Mouse (Mus musculus) c-Kit-negative CD71-positive TER-119-positive erythroid progenitor cells, embryonic 14.5 days (primary cell): ENCODE measurements around the gene Bloc1s5.
"Not testable (repeated sequence)": the region's sequence is repeated elsewhere in the genome, so short reads cannot be mapped to it uniquely, and the experiment has no call there.

Experiments used
- DNase-seq: peaks from one replicate; pipeline ENCODE4 v3.0.0-alpha.2; 2013; ENCODE audit warnings: low read depth, low spot score

The Bloc1s5 gene

GRCm38 (mm10) chr13:38634800-38635269 is at the start of gene Bloc1s5:
TSS of gene Bloc1s5 (minus strand) at chr13:38635109.
- DNase-seq = peak; percentile 93

- no peak for DNase-seq
These were observed 37.4 kb upstream of the Bloc1s5 start for GRCm38 (mm10) chr13:38672336-38672735.

DNA sequence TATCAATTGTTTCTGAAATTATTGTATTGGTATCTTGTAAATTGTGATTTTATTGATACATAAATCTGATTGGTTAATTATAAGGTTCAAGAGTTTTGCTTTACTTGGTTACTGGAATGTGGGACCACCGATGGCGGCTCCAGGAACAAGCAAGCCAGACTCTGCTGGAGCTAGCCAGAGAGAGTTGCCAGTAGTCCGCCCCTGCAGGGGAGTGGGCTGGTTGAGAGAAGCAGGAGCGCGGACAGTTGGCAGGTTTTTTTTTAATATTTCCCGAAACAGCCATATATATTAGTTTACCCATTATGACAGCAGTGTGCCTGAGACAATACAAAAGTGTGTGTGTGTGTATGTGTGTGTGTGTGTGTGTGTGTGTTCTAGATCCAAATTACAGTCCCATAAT is 36.5 kb upstream of the Bloc1s5 start:
- DNase-seq = not testable (repeated sequence)

DNA sequence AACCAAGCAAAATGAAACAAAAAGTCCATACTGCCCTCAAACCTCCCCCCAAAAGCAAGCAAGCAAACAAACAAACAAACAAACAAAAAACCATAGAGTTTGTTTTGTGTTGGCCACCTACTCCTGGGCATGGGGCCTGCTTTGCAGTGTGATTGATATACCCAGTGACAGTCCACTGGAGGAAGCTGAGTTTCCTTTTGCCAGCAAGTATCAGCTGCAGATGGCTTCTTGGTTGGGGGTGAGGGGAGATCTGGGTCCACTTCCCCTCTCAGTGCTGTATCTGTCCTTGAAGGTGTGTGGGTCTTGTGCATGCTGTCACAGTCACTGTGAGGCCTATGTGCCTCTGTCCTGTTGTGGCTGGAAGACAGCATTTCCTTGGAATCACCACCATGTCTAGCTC is 35.1 kb upstream of the Bloc1s5 start:
- no peak for DNase-seq

- peak; percentile 55 for DNase-seq
These were observed 33.6 kb upstream of the Bloc1s5 start for GRCm38 (mm10) chr13:38668514-38668913.

DNA sequence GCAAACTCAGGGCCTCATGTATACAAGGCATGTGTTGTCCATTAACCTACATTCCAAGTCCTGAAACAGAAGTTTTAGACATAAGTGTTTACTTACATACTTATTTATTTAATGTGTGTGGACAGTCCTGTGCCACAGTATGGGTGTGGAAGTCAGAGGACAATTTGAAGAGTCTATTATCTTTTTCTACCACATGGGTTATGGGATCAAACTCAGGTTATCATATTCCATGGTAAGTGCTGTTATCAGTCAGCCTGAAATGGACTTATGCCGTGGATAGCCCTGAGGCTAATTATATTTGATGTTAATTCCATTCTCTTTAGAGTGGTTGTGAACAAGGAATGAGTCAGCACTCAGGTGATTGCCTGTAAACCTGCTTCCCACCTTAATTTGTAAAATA is 29.8 kb upstream of the Bloc1s5 start:
- DNase-seq = peak; percentile 34

DNA sequence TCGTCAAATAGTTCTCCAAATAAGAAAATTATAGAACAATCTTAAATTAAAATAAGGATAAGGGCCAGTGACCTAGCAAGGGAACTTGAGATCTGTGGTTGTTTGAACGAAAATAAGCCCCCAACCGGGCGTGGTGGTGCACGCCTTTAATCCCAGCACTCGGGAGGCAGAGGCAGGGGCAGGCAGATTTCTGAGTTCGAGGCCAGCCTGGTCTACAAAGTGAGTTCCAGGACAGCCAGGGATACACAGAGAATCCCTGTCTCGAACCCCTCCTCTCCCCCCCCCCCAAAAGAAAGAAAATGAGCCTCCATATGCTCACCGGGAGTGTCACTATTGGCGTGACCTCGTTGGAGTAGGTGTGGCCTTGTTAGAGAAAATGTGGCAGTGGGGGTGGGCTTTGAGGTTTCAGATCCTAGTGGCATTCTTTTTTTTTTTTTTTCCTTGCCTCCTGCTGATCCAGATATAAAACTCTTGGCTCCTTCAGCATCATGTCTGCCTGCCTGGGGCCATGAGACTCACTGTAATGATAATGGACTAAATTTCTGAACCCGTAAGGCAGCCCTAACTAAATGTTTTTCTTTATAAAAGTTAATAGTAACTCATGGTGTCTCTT is 24.7 kb upstream of the Bloc1s5 start:
- DNase-seq = no peak

- peak; percentile 92 for DNase-seq
These were observed 23.8 kb upstream of the Bloc1s5 start, which contains the start of gene Eef1e1 for GRCm38 (mm10) chr13:38658528-38659280. TSS of gene Eef1e1 (minus strand) at chr13:38659058.

- no peak for DNase-seq
These were observed 23.0 kb upstream of the Bloc1s5 start for GRCm38 (mm10) chr13:38657865-38658264.

- DNase-seq = no peak
These were observed 15.4 kb upstream of the Bloc1s5 start for GRCm38 (mm10) chr13:38650292-38650691.

- no peak for DNase-seq
These were observed 14.2 kb upstream of the Bloc1s5 start for GRCm38 (mm10) chr13:38649069-38649468.

GRCm38 (mm10) chr13:38641414-38641813 is 6.5 kb upstream of the Bloc1s5 start:
- no peak for DNase-seq

DNA sequence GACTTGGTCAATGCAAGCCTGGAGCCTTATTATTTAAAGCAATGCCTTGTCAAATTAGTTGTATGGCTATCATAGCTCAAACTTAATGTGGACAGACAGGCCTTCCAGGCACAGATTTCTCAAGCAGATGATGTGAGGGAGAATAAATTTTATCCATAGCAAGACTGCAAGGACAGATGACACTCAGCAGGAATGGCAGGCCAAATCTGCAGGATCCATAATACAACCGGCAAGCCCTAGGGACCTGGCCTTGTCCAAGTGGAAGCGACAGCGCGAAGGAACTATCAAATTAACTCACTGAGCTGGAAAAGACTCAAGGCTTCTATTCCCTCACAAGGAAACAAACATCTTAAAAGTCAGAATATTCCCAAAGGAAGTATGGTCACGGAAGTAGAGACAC is 6.1 kb upstream of the Bloc1s5 start:
- DNase-seq = no peak

DNA sequence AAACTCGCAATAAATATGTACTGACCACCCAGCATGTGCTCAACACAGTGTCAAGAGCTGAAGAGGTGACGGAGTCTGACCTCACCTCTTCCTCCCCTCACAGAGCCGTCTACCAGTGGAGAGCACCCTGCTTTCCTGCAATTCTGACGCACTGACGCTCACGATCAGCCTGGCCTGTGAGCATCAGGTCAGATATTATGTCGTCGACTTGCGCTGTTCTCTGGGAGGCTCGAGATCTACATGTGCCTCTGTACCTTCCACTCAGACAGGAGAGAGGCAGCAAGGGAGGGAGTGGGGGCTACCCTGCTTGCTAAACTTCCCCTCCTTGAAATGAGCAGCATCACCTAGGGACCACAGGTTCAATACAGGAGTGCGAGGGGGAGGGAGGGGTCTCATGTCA is 3.8 kb upstream of the Bloc1s5 start:
- no peak for DNase-seq

- DNase-seq = no peak
These were observed 581 bp downstream of the Bloc1s5 start for GRCm38 (mm10) chr13:38634256-38634799.

GRCm38 (mm10) chr13:38633287-38634000 is 1.5 kb downstream of the Bloc1s5 start:
- no peak for DNase-seq

- peak; percentile 48 for DNase-seq
These were observed 2.4 kb downstream of the Bloc1s5 start for GRCm38 (mm10) chr13:38632556-38632955.

DNA sequence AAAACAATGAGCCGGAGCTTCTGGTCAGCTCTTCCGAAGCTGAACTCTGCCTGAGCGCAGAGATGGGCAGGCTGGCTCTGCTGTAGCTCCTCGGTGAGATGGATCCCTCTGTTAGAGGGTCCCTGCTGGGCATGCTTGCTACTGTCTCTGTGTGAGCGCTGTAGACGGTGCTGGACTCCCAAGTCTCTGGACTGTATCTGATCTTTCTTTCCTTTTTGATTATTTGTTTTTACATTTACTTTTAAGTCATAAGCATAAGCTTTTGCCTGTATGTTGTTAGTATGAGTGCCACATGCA is 8.7 kb downstream of the Bloc1s5 start:
- no peak for DNase-seq

DNA sequence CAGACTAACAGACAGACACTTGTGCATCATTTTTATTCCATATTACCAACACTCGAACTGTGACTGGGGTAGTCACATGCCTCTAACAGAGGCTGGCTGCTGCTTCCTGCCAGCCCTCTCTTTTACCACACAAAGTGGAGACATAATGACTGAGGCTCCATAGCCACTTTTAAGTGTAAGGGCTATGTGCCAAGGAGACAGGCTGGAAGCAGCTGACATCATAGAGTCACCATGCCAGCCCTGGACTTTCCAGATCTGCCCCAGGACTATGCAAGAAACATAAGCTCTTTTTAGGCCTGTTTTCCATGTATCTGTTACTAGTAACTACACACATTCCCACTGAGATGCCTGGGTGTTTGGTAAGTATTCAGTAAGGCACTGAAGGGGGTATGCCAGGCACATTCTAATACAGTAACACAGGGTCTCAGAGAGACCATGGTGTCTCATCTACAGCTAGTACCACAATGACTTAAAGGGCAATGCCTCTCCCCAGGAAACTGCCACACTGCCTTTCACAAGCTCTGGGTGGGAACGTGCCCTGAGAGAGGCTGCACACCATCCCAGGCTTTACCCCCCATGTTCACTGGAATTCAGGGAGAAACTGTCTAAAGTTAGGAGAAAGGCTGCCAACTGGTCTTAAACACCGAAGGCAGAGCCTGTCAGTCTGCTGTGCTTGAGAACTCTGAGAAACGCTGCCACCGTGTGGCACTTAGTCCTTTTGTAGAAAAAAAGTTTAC is 9.2 kb downstream of the Bloc1s5 start:
- no peak for DNase-seq

GRCm38 (mm10) chr13:38624292-38624902 is 10.5 kb downstream of the Bloc1s5 start:
- DNase-seq = no peak

- DNase-seq = no peak
These were observed 11.6 kb downstream of the Bloc1s5 start for GRCm38 (mm10) chr13:38623296-38623695.
